Mouse (Mus musculus) stomach, postnatal 0 days (tissue): ENCODE results near the gene Calm2.

Source experiments
- CTCF ChIP-seq: IDR thresholded peaks from 2 replicates; pipeline ENCODE4 v1.5.1; 2016; ENCODE audit warnings: antibody characterized with exemption, low read depth, mild to moderate bottlenecking, moderate library complexity
- EP300 ChIP-seq: optimal IDR thresholded peaks from 2 replicates; pipeline ENCODE3; 2016; ENCODE audit warnings: antibody characterized with exemption

DNA sequence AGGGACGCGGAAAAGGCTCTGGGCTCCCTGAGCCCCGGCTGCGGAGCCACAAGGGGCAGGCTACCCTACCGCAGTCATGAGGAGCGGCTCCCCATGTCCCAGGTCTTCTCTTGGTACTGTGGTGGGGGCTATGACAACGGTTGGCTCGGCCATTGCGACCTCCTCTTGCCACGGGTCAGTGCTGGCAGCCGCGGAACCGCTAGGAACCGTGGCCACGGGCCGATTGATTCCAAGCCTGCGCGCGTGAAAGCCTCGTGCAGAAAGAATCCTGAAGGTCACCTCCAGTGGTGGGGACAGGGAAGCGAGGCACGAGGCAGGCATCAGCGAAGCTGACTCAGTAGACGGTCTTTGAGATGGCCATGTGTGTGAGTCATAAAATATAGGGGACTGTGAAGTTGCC, 19.2 kb downstream of the Calm2 start, which contains the start of gene Stpg4:
- TF ChIP-seq EP300 (no peak), CTCF (peak; percentile 34)
